Mouse (Mus musculus) kidney, adult 8-10 months (tissue): ENCODE measurements around the gene Als2cr12.

Experiments used
- DNase-seq, 2 experiments: peaks; one replicate each; pipeline ENCODE4 v3.0.0; 2022

Als2cr12 gene

GRCm38 (mm10) chr1:58609591-58609990, 86.2 kb downstream of the Als2cr12 start:
- DNase-seq, result peak; percentile 42 to 53

GRCm38 (mm10) chr1:58603738-58604137, 92.1 kb downstream of the Als2cr12 start:
- no peak for DNase-seq

- DNase-seq, result no peak
These were observed 93.1 kb downstream of the Als2cr12 start for GRCm38 (mm10) chr1:58602681-58603080.
